Mouse (Mus musculus): Measurements from ENCODE around the gene Adam12. TPM values are rescaled to one million over a fixed set of nuclear protein-coding genes. Genes with fewer than 3 reads are reported as not detected.

The Adam12 gene
- total and polyA plus RNA-seq, 2 experiments from 2014 or later = 1.0 to 4.6 TPM

- Histone ChIP-seq H3K27ac (ENCODE audit: low read depth) (no peak overlapping the region), H3K4me1 (ENCODE audit: control insufficient read depth, insufficient read depth) (no peaks in the 10 kb centered on the region), H3K4me2 (ENCODE audit: low read depth, low read length) (no peak overlapping the region), H3K9me3 (replicated peaks; ENCODE audit: control insufficient read depth, low read length) (no peaks in the 10 kb centered on the region), H3K36me3 (replicated peaks; ENCODE audit: control insufficient read depth, insufficient read depth, low read length) (no peaks in the 10 kb centered on the region), H3K4me3 (ENCODE audit: low read depth, low read length) (no peak overlapping the region), H3K27me3 (ENCODE audit: control insufficient read depth, insufficient read depth, low read length) (no peaks in the 10 kb centered on the region), H3K9ac (replicated peaks; ENCODE audit: low read depth, low read length) (no peak overlapping the region)
- TF ChIP-seq CTCF (IDR thresholded peaks at IDR 0.05; ENCODE audit: low read depth) = no peak
- no peak for TF ChIP-seq EP300 (IDR thresholded peaks at IDR 0.05; ENCODE audit: low read depth)
- ATAC-seq (ENCODE audit: insufficient read depth, low read depth) (no peak), DNase-seq (ENCODE audit: low spot score) (no peak)
- WGBS = 77% methylated on average over 8 of the region's 8 CpGs
These were observed 150.5 kb downstream of the Adam12 start for GRCm38 (mm10) chr7:134081307-134082072.

GRCm38 (mm10) chr7:134079980-134080725 lies 151.8 kb downstream of the Adam12 start:
- H3K4me1 ChIP-seq (ENCODE audit: control insufficient read depth, insufficient read depth) = no peaks in the 10 kb centered on the region
- H3K27me3 ChIP-seq (ENCODE audit: control insufficient read depth, insufficient read depth, low read length) = no peaks in the 10 kb centered on the region
- 59% methylated on average over 17 of the region's 17 CpGs for WGBS
- no peak overlapping the region for H3K4me3 ChIP-seq (ENCODE audit: low read depth, low read length)
- H3K4me2 ChIP-seq (ENCODE audit: low read depth, low read length) = no peak overlapping the region
- DNase-seq (ENCODE audit: low spot score) (no peak), ATAC-seq (ENCODE audit: insufficient read depth, low read depth) (no peak)
- H3K27ac ChIP-seq (ENCODE audit: low read depth) = no peak overlapping the region
- TF ChIP-seq CTCF (IDR thresholded peaks at IDR 0.05; ENCODE audit: low read depth) (no peak), EP300 (IDR thresholded peaks at IDR 0.05; ENCODE audit: low read depth) (no peak)
- H3K9me3 ChIP-seq (replicated peaks; ENCODE audit: control insufficient read depth, low read length) = no peaks in the 10 kb centered on the region
- no peaks in the 10 kb centered on the region for H3K36me3 ChIP-seq (replicated peaks; ENCODE audit: control insufficient read depth, insufficient read depth, low read length)
- no peak overlapping the region for H3K9ac ChIP-seq (replicated peaks; ENCODE audit: low read depth, low read length)

GRCm38 (mm10) chr7:134077684-134078083 lies 154.3 kb downstream of the Adam12 start:
- WGBS = 93% methylated on average over 4 of the region's 4 CpGs
- no peak for ATAC-seq (ENCODE audit: insufficient read depth, low read depth)
- no peak overlapping the region for H3K9ac ChIP-seq (replicated peaks; ENCODE audit: low read depth, low read length)
- H3K4me1 ChIP-seq (ENCODE audit: control insufficient read depth, insufficient read depth) = no peaks in the 10 kb centered on the region
- TF ChIP-seq EP300 (IDR thresholded peaks at IDR 0.05; ENCODE audit: low read depth) = no peak
- no peak for TF ChIP-seq CTCF (IDR thresholded peaks at IDR 0.05; ENCODE audit: low read depth)
- no peak overlapping the region for H3K4me2 ChIP-seq (ENCODE audit: low read depth, low read length)
- H3K4me3 ChIP-seq (ENCODE audit: low read depth, low read length) = no peak overlapping the region
- no peak overlapping the region for H3K27ac ChIP-seq (ENCODE audit: low read depth)
- no peak for DNase-seq (ENCODE audit: low spot score)
- H3K9me3 ChIP-seq (replicated peaks; ENCODE audit: control insufficient read depth, low read length) = no peaks in the 10 kb centered on the region
- H3K27me3 ChIP-seq (ENCODE audit: control insufficient read depth, insufficient read depth, low read length) = no peaks in the 10 kb centered on the region
- H3K36me3 ChIP-seq (replicated peaks; ENCODE audit: control insufficient read depth, insufficient read depth, low read length) = no peaks in the 10 kb centered on the region

DNA sequence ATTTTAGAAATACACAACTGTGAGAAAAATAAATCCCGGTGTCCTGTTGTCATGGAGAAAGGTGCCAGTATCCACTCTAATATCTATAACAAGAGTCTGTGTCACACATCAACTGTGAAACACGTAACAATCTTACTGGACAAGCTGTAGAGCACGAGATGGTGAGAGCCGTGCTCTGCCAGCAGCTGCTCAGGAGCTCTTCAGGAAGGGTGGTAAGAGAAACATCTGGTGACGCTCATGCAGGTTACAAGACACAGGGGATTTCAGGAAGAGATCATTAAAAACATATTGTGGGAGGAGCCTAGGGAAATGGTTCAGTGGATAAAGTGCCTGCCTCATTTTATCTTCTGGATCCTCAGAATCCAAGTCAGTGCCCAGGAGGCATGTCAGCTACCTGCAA lies 158.9 kb downstream of the Adam12 start:
- Histone ChIP-seq H3K4me2 (ENCODE audit: low read depth, low read length) (no peak overlapping the region), H3K27me3 (ENCODE audit: control insufficient read depth, insufficient read depth, low read length) (no peaks in the 10 kb centered on the region), H3K9me3 (replicated peaks; ENCODE audit: control insufficient read depth, low read length) (no peaks in the 10 kb centered on the region), H3K27ac (ENCODE audit: low read depth) (no peak overlapping the region), H3K4me1 (ENCODE audit: control insufficient read depth, insufficient read depth) (no peaks in the 10 kb centered on the region), H3K9ac (replicated peaks; ENCODE audit: low read depth, low read length) (no peak overlapping the region), H3K4me3 (ENCODE audit: low read depth, low read length) (no peak overlapping the region), H3K36me3 (replicated peaks; ENCODE audit: control insufficient read depth, insufficient read depth, low read length) (no peaks in the 10 kb centered on the region)
- ATAC-seq (ENCODE audit: insufficient read depth, low read depth) (no peak), DNase-seq (ENCODE audit: low spot score) (no peak)
- WGBS = 77% methylated on average over 5 of the region's 5 CpGs
- TF ChIP-seq EP300 (IDR thresholded peaks at IDR 0.05; ENCODE audit: low read depth) (no peak), CTCF (IDR thresholded peaks at IDR 0.05; ENCODE audit: low read depth) (no peak)

GRCm38 (mm10) chr7:134071153-134071885 lies 160.6 kb downstream of the Adam12 start:
- Histone ChIP-seq H3K4me2 (ENCODE audit: low read depth, low read length) (no peak overlapping the region), H3K4me1 (ENCODE audit: control insufficient read depth, insufficient read depth) (no peaks in the 10 kb centered on the region), H3K4me3 (ENCODE audit: low read depth, low read length) (no peak overlapping the region), H3K9ac (replicated peaks; ENCODE audit: low read depth, low read length) (no peak overlapping the region), H3K9me3 (replicated peaks; ENCODE audit: control insufficient read depth, low read length) (no peaks in the 10 kb centered on the region), H3K36me3 (replicated peaks; ENCODE audit: control insufficient read depth, insufficient read depth, low read length) (no peaks in the 10 kb centered on the region), H3K27ac (ENCODE audit: low read depth) (no peak overlapping the region), H3K27me3 (ENCODE audit: control insufficient read depth, insufficient read depth, low read length) (no peaks in the 10 kb centered on the region)
- ATAC-seq (ENCODE audit: insufficient read depth, low read depth) (no peak), DNase-seq (ENCODE audit: low spot score) (no peak)
- 28% methylated on average over 11 of the region's 11 CpGs for WGBS
- TF ChIP-seq EP300 (IDR thresholded peaks at IDR 0.05; ENCODE audit: low read depth) = no peak
- TF ChIP-seq CTCF (IDR thresholded peaks at IDR 0.05; ENCODE audit: low read depth) = no peak
